Comparison of ENCODE assay signal across 10 mouse cellular contexts in the genomic region with DNA sequence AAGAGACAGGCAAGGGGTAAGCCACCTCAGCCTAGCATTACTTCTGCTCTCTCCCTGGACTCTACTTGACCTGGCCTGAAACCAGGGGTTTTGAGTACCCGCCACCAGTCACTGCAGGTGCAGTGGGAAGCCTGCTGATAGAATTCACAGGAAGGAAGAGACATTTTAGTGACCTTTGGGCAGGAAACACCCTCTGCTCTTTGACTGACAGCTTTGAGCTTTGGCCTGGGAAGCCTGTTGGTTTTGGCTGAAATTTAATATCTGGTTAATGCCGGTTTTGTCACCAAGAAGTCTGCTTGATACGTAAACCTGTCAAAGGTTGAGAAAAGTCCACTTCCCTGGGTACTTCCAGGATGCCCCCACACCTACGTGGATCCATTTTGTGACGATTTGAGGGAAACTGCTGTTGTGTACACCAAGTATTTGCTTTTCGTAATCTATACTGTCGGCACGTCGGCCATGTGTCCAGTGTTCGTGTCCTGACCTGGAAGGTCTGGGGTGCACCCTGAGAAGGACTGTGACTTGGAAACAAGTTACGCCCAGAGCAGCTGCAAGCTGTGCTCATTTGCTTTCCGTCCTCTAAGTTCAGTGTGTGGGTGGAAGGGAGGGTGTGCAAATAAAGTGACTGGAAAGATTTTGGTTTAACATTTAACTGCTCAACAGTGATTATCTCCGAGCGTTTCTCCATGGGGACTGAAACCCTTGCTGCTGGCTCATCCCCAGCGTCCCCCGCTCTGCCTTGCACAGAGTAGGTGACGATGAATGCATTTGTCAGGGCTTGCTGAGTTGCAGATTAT.
DNase-seq lines count a peak whose midpoint lies in the region; ATAC-seq and TF ChIP-seq lines count a peak whose summit lies in the region.
"Had no signal": no experiment of that assay in that cellular context is flagged by ENCODE, and none has a peak within 500 bp of the region (broad histone marks: within the 10 kb centered on the region; RNA-seq: fewer than 3 reads in every experiment).

No protein-coding gene starts in this region.

- no peak for TF ChIP-seq EP300 in heart, postnatal 0 days (IDR thresholded peaks at IDR 0.05; ENCODE audit: low read depth)

- H3K4me3 ChIP-seq in heart, embryonic 10.5 days: no peak overlapping the region
- H3K4me3 ChIP-seq in heart, postnatal 0 days (ENCODE audit: low read depth, low read length): no peak overlapping the region
- H3K4me3 ChIP-seq: megakaryocyte, embryonic 14.5 days had no signal

- H3K27ac ChIP-seq in heart, embryonic 10.5 days: no peak overlapping the region
- peak overlapping the region; percentile 20; the same call in 1 of the 2 replicates for H3K27ac ChIP-seq in heart, postnatal 0 days (ENCODE audit: low read depth)

- peak; percentile 96 for DNase-seq in heart, adult 11 months
- DNase-seq in heart, embryonic 10.5 days (ENCODE audit: low spot score): no peak
- DNase-seq in heart, postnatal 0 days (ENCODE audit: low spot score): no peak
- DNase-seq in layer of hippocampus, adult 18-20 months (ENCODE audit: low spot score in 2 of 2): peak; percentile 45 to 63
- DNase-seq in right cerebral cortex, postnatal 10 days (ENCODE audit: low spot score in 2 of 2): peak; percentile 74 to 83
- no peak for DNase-seq in embryo, embryonic 10 days (ENCODE audit: low spot score)
- DNase-seq in cerebellum, postnatal 14 days: no peak

- no peaks in the 10 kb centered on the region for H3K36me3 ChIP-seq in heart, embryonic 10.5 days
- H3K36me3 ChIP-seq in heart, postnatal 0 days (replicated peaks; ENCODE audit: control insufficient read depth, insufficient read depth, low read length): no peaks in the 10 kb centered on the region

- H3K27me3 ChIP-seq in heart, embryonic 10.5 days (ENCODE audit: insufficient read depth, poor library complexity, severe bottlenecking): peaks cover 3% of the 10 kb centered on the region; the same call in 1 of the 2 replicates
- H3K27me3 ChIP-seq in heart, postnatal 0 days (ENCODE audit: control insufficient read depth, insufficient read depth, low read length): no peaks in the 10 kb centered on the region

- H3K9me3 ChIP-seq in heart, embryonic 10.5 days: no peaks in the 10 kb centered on the region
- H3K9me3 ChIP-seq in heart, postnatal 0 days (replicated peaks; ENCODE audit: control insufficient read depth, low read length): no peaks in the 10 kb centered on the region
- H3K9me3 ChIP-seq: megakaryocyte, embryonic 14.5 days had no signal

- 68% methylated on average over 17 of the region's 17 CpGs for WGBS in heart, embryonic 10.5 days
- 65% methylated on average over 17 of the region's 17 CpGs for WGBS in heart, postnatal 0 days

- no peak overlapping the region for H3K9ac ChIP-seq in heart, postnatal 0 days (replicated peaks; ENCODE audit: low read depth, low read length)

- peaks cover 48% of the 10 kb centered on the region for H3K4me1 ChIP-seq in heart, embryonic 10.5 days
- H3K4me1 ChIP-seq in heart, postnatal 0 days (ENCODE audit: control insufficient read depth, insufficient read depth): no peaks in the 10 kb centered on the region

- TF ChIP-seq CTCF in heart, postnatal 0 days (IDR thresholded peaks at IDR 0.05; ENCODE audit: low read depth): no peak

- H3K4me2 ChIP-seq in heart, postnatal 0 days (ENCODE audit: low read depth, low read length): no peak overlapping the region

- ATAC-seq in heart, postnatal 0 days (ENCODE audit: insufficient read depth, low read depth): peak; percentile 63
- ATAC-seq in megakaryocyte, adult 5-6 weeks (ENCODE audit: poor library complexity, severe bottlenecking): no peak
- ATAC-seq: forebrain, embryonic 14.5 days had no signal

Comparison
In these comparisons a context has a peak if more than half of its experiments do, and no peak if none do; other contexts are left out.
1. DNase-seq: peak in heart, adult 11 months (single experiment), layer of hippocampus, adult 18-20 months (2 of 2) and right cerebral cortex, postnatal 10 days (2 of 2); none in heart, embryonic 10.5 days (single experiment), heart, postnatal 0 days (single experiment), embryo, embryonic 10 days (single experiment) and cerebellum, postnatal 14 days (0 of 2).